Mouse (Mus musculus) ovary, adult 10 weeks (tissue): ENCODE measurements around the gene Sema3c. TPM values are rescaled to one million over a fixed set of nuclear protein-coding genes. Genes with fewer than 3 reads are reported as not detected.

Experiments used
- polyA plus RNA-seq: library from polyadenylated mRNA; stranded (reverse); fragments of 350-450 nt; fragmentation: Illumina TruSeq; extraction: RNeasy Lipid Tissue Mini Kit (QIAGEN cat#74804); gene quantifications from one replicate; pipeline ENCODE4 v1.2.3, GENCODE M21; 2014

Gene Sema3c
- polyA plus RNA-seq: 295 TPM

GRCm38 (mm10) chr5:17573694-17574380 is at the start of gene Sema3c:
Gene Sema3c, plus strand, starts transcription at chr5:17574281.

Other genes with a start within 250 kb of the Sema3c start
- not detected for gene Speer4f2, start 201.1 kb upstream of the Sema3c start, polyA plus RNA-seq
- not detected for gene Speer4f1, start 98.2 kb upstream of the Sema3c start, polyA plus RNA-seq